Mouse (Mus musculus) forebrain, embryonic 14.5 days (tissue): ENCODE results near the gene Casp3. TPM values are rescaled to one million over a fixed set of nuclear protein-coding genes. Genes with fewer than 3 reads are reported as not detected.

Experiments used
- ATAC-seq: fragments of 200-750 bp; cut with Nextera tagmentation; 2 replicates; pipeline ENCODE4 v1.8.0; 2017; ENCODE audit warnings: mild to moderate bottlenecking, moderate library complexity
- DNase-seq: peaks from one replicate; pipeline ENCODE4 v3.0.0-alpha.2; 2015; ENCODE audit warnings: low spot score
- H3K27ac ChIP-seq: fragments of 300-500 bp; sonication (generic); 2 replicates; pipeline ENCODE4 v1.5.1; 2014; ENCODE audit warnings: low read depth, mild to moderate bottlenecking, control low read depth, low read length, moderate library complexity
- H3K27me3 ChIP-seq: fragments of 300-500 bp; sonication (generic); replicated peaks from 2 replicates; pipeline ENCODE4 v1.6.1; 2014; ENCODE audit warnings: low read length, control low read depth, mixed read lengths; ENCODE audit not compliant: control insufficient read depth, insufficient read depth
- H3K36me3 ChIP-seq: fragments of 300-500 bp; sonication (generic); 2 replicates; pipeline ENCODE4 v1.6.1; 2014; ENCODE audit warnings: low read length, control low read depth; ENCODE audit not compliant: control insufficient read depth, insufficient read depth
- H3K4me1 ChIP-seq: fragments of 300-500 bp; sonication (generic); 2 replicates; pipeline ENCODE4 v1.6.1; 2014; ENCODE audit warnings: antibody characterized with exemption, low read length, control low read depth; ENCODE audit not compliant: control insufficient read depth, insufficient read depth
- H3K4me2 ChIP-seq: fragments of 300-500 bp; sonication (generic); 2 replicates; pipeline ENCODE4 v1.6.1; 2014; ENCODE audit warnings: mild to moderate bottlenecking, control low read depth, low read length
- H3K4me3 ChIP-seq: fragments of 300-500 bp; sonication (generic); 2 replicates; pipeline ENCODE4 v1.5.1; 2014; ENCODE audit warnings: low read depth, low read length, control low read depth
- H3K9ac ChIP-seq: fragments of 300-500 bp; sonication (generic); 2 replicates; pipeline ENCODE4 v1.6.1; 2014; ENCODE audit warnings: mild to moderate bottlenecking, low read length, control low read depth, moderate library complexity
- H3K9me3 ChIP-seq: fragments of 300-500 bp; sonication (generic); replicated peaks from 2 replicates; pipeline ENCODE4 v1.6.1; 2016; ENCODE audit warnings: low read length, control low read depth, mixed read lengths; ENCODE audit not compliant: control insufficient read depth
- WGBS: fragments of 180-500 bp; shearing (Covaris S2); extraction: QIAGEN DNeasy Blood & Tissue Kit; methylation state at CpG from one replicate; pipeline ENCODE4 v1.1.7; 2014; 5-methylcytosine and 5-hydroxymethylcytosine counted together
- polyA plus RNA-seq: library from polyadenylated mRNA; unstranded; fragments of >200 nt; fragmentation: Nextera tagmentation; extraction: Ambion mirVana; gene quantifications from 2 replicates; pipeline ENCODE4 v1.2.1, GENCODE M21; 2014

The Casp3 gene
- polyA plus RNA-seq, 1 experiment from 2014 or later: 227 TPM

GRCm38 (mm10) chr8:46598114-46598513 is 19.0 kb upstream of the Casp3 start:
- Histone ChIP-seq H3K4me1 (no peaks in the 10 kb centered on the region), H3K36me3 (0 out of 2 replicates have a peak, but pooled peaks cover 2% of the 10 kb centered on the region), H3K4me2 (no peak overlapping the region), H3K4me3 (no peak overlapping the region), H3K27ac (no peak overlapping the region), H3K9ac (no peak overlapping the region), H3K9me3 (no peaks in the 10 kb centered on the region), H3K27me3 (no peaks in the 10 kb centered on the region)
- ATAC-seq: no peak
- no peak for DNase-seq
- WGBS: 85% methylated on average over 2 of the region's 2 CpGs

- ATAC-seq: no peak
- Histone ChIP-seq H3K36me3 (0 out of 2 replicates have a peak, but pooled peaks cover 2% of the 10 kb centered on the region), H3K27ac (no peak overlapping the region), H3K4me2 (no peak overlapping the region), H3K9me3 (no peaks in the 10 kb centered on the region), H3K4me3 (no peak overlapping the region), H3K9ac (no peak overlapping the region), H3K27me3 (no peaks in the 10 kb centered on the region), H3K4me1 (no peaks in the 10 kb centered on the region)
- no peak for DNase-seq
- WGBS: 96% methylated on average over 5 of the region's 5 CpGs
Observed at GRCm38 (mm10) chr8:46598753-46599152, 18.3 kb upstream of the Casp3 start.

- Histone ChIP-seq H3K4me1 (no peaks in the 10 kb centered on the region), H3K9ac (no peak overlapping the region), H3K27me3 (no peaks in the 10 kb centered on the region), H3K4me3 (no peak overlapping the region), H3K36me3 (0 out of 2 replicates have a peak, but pooled peaks cover 2% of the 10 kb centered on the region), H3K9me3 (no peaks in the 10 kb centered on the region), H3K27ac (no peak overlapping the region), H3K4me2 (no peak overlapping the region)
- WGBS: 95% methylated on average over 7 of the region's 7 CpGs
- no peak for DNase-seq
- ATAC-seq: no peak
Observed at GRCm38 (mm10) chr8:46599314-46599904, 17.7 kb upstream of the Casp3 start.

GRCm38 (mm10) chr8:46600959-46601707 is 16.0 kb upstream of the Casp3 start:
- H3K4me2 ChIP-seq: no peak overlapping the region
- H3K4me1 ChIP-seq: no peaks in the 10 kb centered on the region
- H3K9ac ChIP-seq: no peak overlapping the region
- peaks cover 7% of the 10 kb centered on the region; the same call in 1 of the 2 replicates for H3K36me3 ChIP-seq
- no peak overlapping the region for H3K27ac ChIP-seq
- no peaks in the 10 kb centered on the region for H3K9me3 ChIP-seq
- 74% methylated on average over 10 of the region's 10 CpGs for WGBS
- DNase-seq: no peak
- H3K27me3 ChIP-seq: no peaks in the 10 kb centered on the region
- H3K4me3 ChIP-seq: no peak overlapping the region
- ATAC-seq: no peak

GRCm38 (mm10) chr8:46603587-46603986 is 13.5 kb upstream of the Casp3 start:
- Histone ChIP-seq H3K36me3 (peaks cover 9% of the 10 kb centered on the region; the same call in 1 of the 2 replicates), H3K4me3 (no peak overlapping the region), H3K4me1 (no peaks in the 10 kb centered on the region), H3K27me3 (no peaks in the 10 kb centered on the region), H3K9ac (no peak overlapping the region), H3K9me3 (no peaks in the 10 kb centered on the region), H3K4me2 (no peak overlapping the region), H3K27ac (no peak overlapping the region)
- 89% methylated on average over 5 of the region's 5 CpGs for WGBS
- ATAC-seq (no peak), DNase-seq (no peak)

GRCm38 (mm10) chr8:46606930-46607329 is 10.2 kb upstream of the Casp3 start:
- Histone ChIP-seq H3K9me3 (no peaks in the 10 kb centered on the region), H3K4me2 (no peak overlapping the region), H3K4me3 (no peak overlapping the region), H3K4me1 (no peaks in the 10 kb centered on the region), H3K9ac (no peak overlapping the region), H3K27ac (no peak overlapping the region), H3K36me3 (peaks cover 7% of the 10 kb centered on the region; the same call in 1 of the 2 replicates), H3K27me3 (no peaks in the 10 kb centered on the region)
- ATAC-seq (no peak), DNase-seq (no peak)
- WGBS: 76% methylated on average over 1 of the region's 1 CpGs

- WGBS: 91% methylated on average over 8 of the region's 8 CpGs
- no peak overlapping the region for H3K27ac ChIP-seq
Observed at GRCm38 (mm10) chr8:46611557-46611956, 5.5 kb upstream of the Casp3 start.

GRCm38 (mm10) chr8:46612913-46613312 is 4.2 kb upstream of the Casp3 start:
- Histone ChIP-seq H3K4me1 (no peaks in the 10 kb centered on the region), H3K27ac (no peak overlapping the region), H3K4me3 (no peak overlapping the region), H3K36me3 (no peaks in the 10 kb centered on the region), H3K4me2 (no peak overlapping the region), H3K9me3 (no peaks in the 10 kb centered on the region), H3K9ac (no peak overlapping the region), H3K27me3 (no peaks in the 10 kb centered on the region)
- ATAC-seq (no peak), DNase-seq (no peak)
- 87% methylated on average over 4 of the region's 4 CpGs for WGBS

More at GRCm38 (mm10) chr8:46611557-46611956, 5.5 kb upstream of the Casp3 start:
- ATAC-seq (no peak), DNase-seq (no peak)
- no peak overlapping the region for H3K9ac ChIP-seq
- H3K36me3 ChIP-seq: 0 out of 2 replicates have a peak, but pooled peaks cover 2% of the 10 kb centered on the region
- H3K9me3 ChIP-seq: no peaks in the 10 kb centered on the region
- H3K27me3 ChIP-seq: no peaks in the 10 kb centered on the region
- no peak overlapping the region for H3K4me3 ChIP-seq
- no peaks in the 10 kb centered on the region for H3K4me1 ChIP-seq
- H3K4me2 ChIP-seq: no peak overlapping the region

GRCm38 (mm10) chr8:46613377-46613776 is 3.7 kb upstream of the Casp3 start:
- WGBS: 60% methylated on average over 4 of the region's 4 CpGs
- no peak for ATAC-seq
- no peak overlapping the region for H3K4me2 ChIP-seq
- no peak overlapping the region for H3K27ac ChIP-seq
- H3K36me3 ChIP-seq: no peaks in the 10 kb centered on the region
- no peaks in the 10 kb centered on the region for H3K27me3 ChIP-seq
- no peak for DNase-seq
- no peak overlapping the region for H3K9ac ChIP-seq
- H3K9me3 ChIP-seq: no peaks in the 10 kb centered on the region
- no peak overlapping the region for H3K4me3 ChIP-seq
- H3K4me1 ChIP-seq: no peaks in the 10 kb centered on the region
